Mouse (Mus musculus): ENCODE data around the gene Tac2. TPM values are rescaled to one million over a fixed set of nuclear protein-coding genes. Genes with fewer than 3 reads are reported as not detected.

Tac2 gene
- total and polyA plus RNA-seq, 3 experiments, result not detected

- Histone ChIP-seq H3K4me3 (no peak overlapping the region), H3K9ac (ENCODE audit: low read depth, low read length) (no peak overlapping the region)
Measured at GRCm38 (mm10) chr10:127679208-127679607, 45.1 kb upstream of the Tac2 start.

GRCm38 (mm10) chr10:127679881-127680280 is 44.4 kb upstream of the Tac2 start:
- Histone ChIP-seq H3K4me1 (ENCODE audit: control insufficient read depth, insufficient read depth, low read length) (peaks cover 2% of the 10 kb centered on the region), H3K4me3 (no peak overlapping the region), H3K79me2 (replicated peaks; ENCODE audit: control insufficient read depth, insufficient read depth, low read length) (no peaks in the 10 kb centered on the region), H3K36me3 (ENCODE audit: control insufficient read depth, insufficient read depth, low read length) (no peaks in the 10 kb centered on the region), H3K27ac (no peak overlapping the region), H3K9ac (ENCODE audit: low read depth, low read length) (no peak overlapping the region), H3K27me3 (ENCODE audit: control insufficient read depth, insufficient read depth, low read length) (no peaks in the 10 kb centered on the region)
- TF ChIP-seq EP300 (IDR thresholded peaks at IDR 0.05; ENCODE audit: insufficient read depth, low read depth, low read length), result no peak
- TF ChIP-seq CTCF (IDR thresholded peaks at IDR 0.05), result no peak
- no peak for TF ChIP-seq POLR2A (IDR thresholded peaks at IDR 0.05; ENCODE audit: insufficient read depth, low read depth, low read length)
- intact Hi-C loops (cut with DNase I), result loop anchor here (5.0 kb wide), 2 partner anchors 57 to 113 kb away; partner anchors contain the start of gene Zbtb39
- no peak for DNase-seq
- 93% methylated on average over 3 of the region's 3 CpGs for WGBS

More at GRCm38 (mm10) chr10:127679208-127679607, 45.1 kb upstream of the Tac2 start:
- H3K79me2 ChIP-seq (replicated peaks; ENCODE audit: control insufficient read depth, insufficient read depth, low read length), result no peaks in the 10 kb centered on the region
- peaks cover 2% of the 10 kb centered on the region for H3K4me1 ChIP-seq (ENCODE audit: control insufficient read depth, insufficient read depth, low read length)
- intact Hi-C loops (cut with DNase I), result loop anchor here (5.0 kb wide), 2 partner anchors 58 to 112 kb away; partner anchors contain the start of gene Zbtb39
- 92% methylated on average over 1 of the region's 1 CpGs for WGBS
- H3K27me3 ChIP-seq (ENCODE audit: control insufficient read depth, insufficient read depth, low read length), result no peaks in the 10 kb centered on the region
- no peaks in the 10 kb centered on the region for H3K36me3 ChIP-seq (ENCODE audit: control insufficient read depth, insufficient read depth, low read length)
- TF ChIP-seq CTCF (IDR thresholded peaks at IDR 0.05) (no peak), EP300 (IDR thresholded peaks at IDR 0.05; ENCODE audit: insufficient read depth, low read depth, low read length) (no peak)
- no peak for DNase-seq
- no peak overlapping the region for H3K27ac ChIP-seq

GRCm38 (mm10) chr10:127682886-127683285 is 41.4 kb upstream of the Tac2 start:
- TF ChIP-seq EP300 (IDR thresholded peaks at IDR 0.05; ENCODE audit: insufficient read depth, low read depth, low read length), result no peak
- TF ChIP-seq POLR2A (IDR thresholded peaks at IDR 0.05; ENCODE audit: insufficient read depth, low read depth, low read length), result no peak
- TF ChIP-seq CTCF (IDR thresholded peaks at IDR 0.05), result no peak
- Histone ChIP-seq H3K36me3 (ENCODE audit: control insufficient read depth, insufficient read depth, low read length) (no peaks in the 10 kb centered on the region), H3K27me3 (ENCODE audit: control insufficient read depth, insufficient read depth, low read length) (no peaks in the 10 kb centered on the region), H3K9ac (ENCODE audit: low read depth, low read length) (no peak overlapping the region), H3K27ac (no peak overlapping the region), H3K79me2 (replicated peaks; ENCODE audit: control insufficient read depth, insufficient read depth, low read length) (no peaks in the 10 kb centered on the region), H3K4me3 (no peak overlapping the region), H3K4me1 (ENCODE audit: control insufficient read depth, insufficient read depth, low read length) (no peaks in the 10 kb centered on the region; the same call in 1 of the 2 replicates)
- intact Hi-C loops (cut with DNase I), result no loop called here
- no peak for DNase-seq
- WGBS, result 79% methylated on average over 6 of the region's 6 CpGs

- Histone ChIP-seq H3K27me3 (ENCODE audit: control insufficient read depth, insufficient read depth, low read length) (no peaks in the 10 kb centered on the region), H3K79me2 (replicated peaks; ENCODE audit: control insufficient read depth, insufficient read depth, low read length) (no peaks in the 10 kb centered on the region), H3K4me1 (ENCODE audit: control insufficient read depth, insufficient read depth, low read length) (no peaks in the 10 kb centered on the region), H3K9ac (ENCODE audit: low read depth, low read length) (no peak overlapping the region), H3K27ac (no peak overlapping the region), H3K36me3 (ENCODE audit: control insufficient read depth, insufficient read depth, low read length) (no peaks in the 10 kb centered on the region), H3K4me3 (no peak overlapping the region)
- no peak for DNase-seq
- TF ChIP-seq CTCF (IDR thresholded peaks at IDR 0.05), result no peak
- TF ChIP-seq POLR2A (IDR thresholded peaks at IDR 0.05; ENCODE audit: insufficient read depth, low read depth, low read length), result no peak
- TF ChIP-seq EP300 (IDR thresholded peaks at IDR 0.05; ENCODE audit: insufficient read depth, low read depth, low read length), result no peak
- 17% methylated on average over 1 of the region's 1 CpGs for WGBS
- intact Hi-C loops (cut with DNase I), result loop anchor here (5.0 to 10.0 kb wide), 2 partner anchors 41 to 314 kb away; partner anchors contain the start of gene Hsd17b6
Measured at GRCm38 (mm10) chr10:127691053-127691452, 33.2 kb upstream of the Tac2 start.

- intact Hi-C loops (cut with DNase I), result loop anchor here (1.0 to 10.0 kb wide), 3 partner anchors 38 to 310 kb away; partner anchors contain the start of gene Hsd17b6
- Histone ChIP-seq H3K79me2 (replicated peaks; ENCODE audit: control insufficient read depth, insufficient read depth, low read length) (no peaks in the 10 kb centered on the region), H3K9ac (ENCODE audit: low read depth, low read length) (no peak overlapping the region), H3K36me3 (ENCODE audit: control insufficient read depth, insufficient read depth, low read length) (no peaks in the 10 kb centered on the region), H3K27me3 (ENCODE audit: control insufficient read depth, insufficient read depth, low read length) (no peaks in the 10 kb centered on the region), H3K4me1 (ENCODE audit: control insufficient read depth, insufficient read depth, low read length) (no peaks in the 10 kb centered on the region), H3K27ac (no peak overlapping the region), H3K4me3 (no peak overlapping the region)
- 51% methylated on average over 2 of the region's 2 CpGs for WGBS
- TF ChIP-seq CTCF (IDR thresholded peaks at IDR 0.05) (peak; percentile 94), EP300 (IDR thresholded peaks at IDR 0.05; ENCODE audit: insufficient read depth, low read depth, low read length) (no peak)
- DNase-seq, result no peak
Measured at GRCm38 (mm10) chr10:127694636-127695035, 29.6 kb upstream of the Tac2 start.

- no peaks in the 10 kb centered on the region for H3K79me2 ChIP-seq (replicated peaks; ENCODE audit: control insufficient read depth, insufficient read depth, low read length)
- no peak overlapping the region for H3K4me3 ChIP-seq
- no peak for DNase-seq
- no peak overlapping the region for H3K9ac ChIP-seq (ENCODE audit: low read depth, low read length)
- H3K36me3 ChIP-seq (ENCODE audit: control insufficient read depth, insufficient read depth, low read length), result no peaks in the 10 kb centered on the region
- no peak for TF ChIP-seq EP300 (IDR thresholded peaks at IDR 0.05; ENCODE audit: insufficient read depth, low read depth, low read length)
- no peak for TF ChIP-seq POLR2A (IDR thresholded peaks at IDR 0.05; ENCODE audit: insufficient read depth, low read depth, low read length)
- TF ChIP-seq CTCF (IDR thresholded peaks at IDR 0.05), result no peak
- no peaks in the 10 kb centered on the region for H3K4me1 ChIP-seq (ENCODE audit: control insufficient read depth, insufficient read depth, low read length)
- H3K27ac ChIP-seq, result no peak overlapping the region
- intact Hi-C loops (cut with DNase I), result loop anchor here (10.0 kb wide), 1 partner anchor 309 kb away; the partner anchor contains the start of gene Hsd17b6
- H3K27me3 ChIP-seq (ENCODE audit: control insufficient read depth, insufficient read depth, low read length), result no peaks in the 10 kb centered on the region
- WGBS, result 87% methylated on average over 7 of the region's 7 CpGs
Measured at GRCm38 (mm10) chr10:127695775-127696174, 28.5 kb upstream of the Tac2 start.
